Mouse (Mus musculus) testis, adult 2 months (tissue): ENCODE measurements around the gene Cenpv. TPM values are rescaled to one million over a fixed set of nuclear protein-coding genes. Genes with fewer than 3 reads are reported as not detected.
"Not testable (repeated sequence)": the region's sequence is repeated elsewhere in the genome, so short reads cannot be mapped to it uniquely, and the experiment has no call there.

Source experiments
- H3K27ac ChIP-seq: fragments of 200-500 bp; 2 replicates; pipeline ENCODE4 v1.5.1; 2012; ENCODE audit warnings: low read depth, low read length; ENCODE audit not compliant: control insufficient read depth, insufficient read depth
- H3K27me3 ChIP-seq: fragments of 200-500 bp; 2 replicates; pipeline ENCODE4 v1.6.1; 2012; ENCODE audit warnings: mild to moderate bottlenecking, low read length, moderate library complexity; ENCODE audit not compliant: control insufficient read depth, insufficient read depth
- H3K36me3 ChIP-seq: fragments of 200-500 bp; 2 replicates; pipeline ENCODE4 v1.6.1; 2012; ENCODE audit warnings: mild to moderate bottlenecking, low read length; ENCODE audit not compliant: control insufficient read depth, insufficient read depth
- H3K4me1 ChIP-seq: fragments of 200-500 bp; 2 replicates; pipeline ENCODE4 v1.6.1; 2012; ENCODE audit warnings: low read length; ENCODE audit not compliant: control insufficient read depth, insufficient read depth
- H3K4me3 ChIP-seq: fragments of 200-500 bp; 2 replicates; pipeline ENCODE4 v1.5.1; 2012; ENCODE audit warnings: low read depth, mild to moderate bottlenecking, low read length, moderate library complexity, mixed read lengths; ENCODE audit not compliant: control insufficient read depth
- CTCF ChIP-seq: fragments of 200-500 bp; IDR thresholded peaks from 2 replicates; pipeline ENCODE4 v1.5.1; 2012; ENCODE audit warnings: low read depth, mild to moderate bottlenecking, inconsistent platforms, low read length, moderate library complexity; ENCODE audit not compliant: control insufficient read depth, insufficient read depth, insufficient replicate concordance
- POLR2A ChIP-seq: fragments of 200-500 bp; IDR thresholded peaks from 2 replicates; pipeline ENCODE4 v1.6.1; 2012; ENCODE audit warnings: low read depth, mild to moderate bottlenecking, inconsistent platforms, low read length, moderate library complexity; ENCODE audit not compliant: control insufficient read depth
- polyA plus RNA-seq: library from polyadenylated mRNA; depleted of rRNA; stranded (reverse); fragments of >200 nt; gene quantifications from 2 replicates; pipeline ENCODE4 v1.2.3, GENCODE M21; 2012

The Cenpv gene
- polyA plus RNA-seq, 1 experiment: 878 TPM

DNA sequence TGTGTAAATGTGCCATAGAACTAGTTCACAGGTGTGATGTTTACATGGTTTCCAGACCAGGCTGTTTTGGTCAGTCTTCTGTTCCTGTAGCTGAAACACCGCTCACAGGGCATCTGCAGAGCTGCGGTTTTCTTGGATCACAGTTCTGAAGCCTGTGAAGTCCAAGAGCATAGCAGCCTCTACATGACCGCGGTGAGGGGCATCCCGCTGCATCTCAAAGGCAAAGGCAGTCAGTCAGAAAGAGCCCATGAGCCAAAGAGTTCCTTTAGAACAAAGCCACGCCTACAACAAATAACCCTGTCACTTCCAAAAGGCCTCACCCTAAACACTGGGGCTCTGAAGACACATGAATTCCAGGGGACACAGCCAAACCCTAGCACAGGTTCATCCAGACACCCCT lies 25.8 kb downstream of the Cenpv start:
- TF ChIP-seq POLR2A (no peak), CTCF (no peak)
- Histone ChIP-seq H3K36me3 (no peaks in the 10 kb centered on the region), H3K4me1 (no peaks in the 10 kb centered on the region), H3K27me3 (no peaks in the 10 kb centered on the region), H3K4me3 (no peak overlapping the region), H3K27ac (no peak overlapping the region)

DNA sequence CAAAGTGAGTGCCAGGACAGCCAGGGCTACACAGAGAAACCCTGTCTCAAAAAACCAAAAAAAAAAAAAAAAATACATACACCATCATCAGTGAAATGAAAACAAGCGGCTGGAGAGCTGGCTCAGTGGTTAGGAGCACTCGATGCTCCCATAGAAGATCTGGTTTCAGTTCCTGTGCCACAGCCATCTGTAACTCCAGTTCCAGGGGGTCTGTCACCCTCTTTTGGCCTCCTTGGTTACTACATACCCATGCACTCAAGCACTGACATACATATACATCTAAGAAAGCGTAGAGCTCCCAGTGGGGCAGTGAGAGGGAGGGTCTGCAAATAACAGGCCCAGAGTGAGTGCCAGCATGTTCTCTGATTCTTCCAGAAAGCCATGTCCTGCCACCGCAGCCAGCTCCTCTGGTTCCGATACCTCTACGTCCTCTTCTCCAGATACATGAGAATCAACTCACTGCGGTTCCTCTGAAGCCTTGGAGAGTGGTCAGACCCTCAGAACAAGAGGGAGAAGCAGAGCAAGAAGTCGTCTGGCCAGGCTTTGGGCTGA lies 26.5 kb downstream of the Cenpv start:
- no peaks in the 10 kb centered on the region for H3K36me3 ChIP-seq
- H3K4me3 ChIP-seq: no peak overlapping the region
- TF ChIP-seq CTCF (no peak), POLR2A (no peak)
- no peaks in the 10 kb centered on the region for H3K27me3 ChIP-seq
- H3K4me1 ChIP-seq: no peaks in the 10 kb centered on the region
- no peak overlapping the region for H3K27ac ChIP-seq

DNA sequence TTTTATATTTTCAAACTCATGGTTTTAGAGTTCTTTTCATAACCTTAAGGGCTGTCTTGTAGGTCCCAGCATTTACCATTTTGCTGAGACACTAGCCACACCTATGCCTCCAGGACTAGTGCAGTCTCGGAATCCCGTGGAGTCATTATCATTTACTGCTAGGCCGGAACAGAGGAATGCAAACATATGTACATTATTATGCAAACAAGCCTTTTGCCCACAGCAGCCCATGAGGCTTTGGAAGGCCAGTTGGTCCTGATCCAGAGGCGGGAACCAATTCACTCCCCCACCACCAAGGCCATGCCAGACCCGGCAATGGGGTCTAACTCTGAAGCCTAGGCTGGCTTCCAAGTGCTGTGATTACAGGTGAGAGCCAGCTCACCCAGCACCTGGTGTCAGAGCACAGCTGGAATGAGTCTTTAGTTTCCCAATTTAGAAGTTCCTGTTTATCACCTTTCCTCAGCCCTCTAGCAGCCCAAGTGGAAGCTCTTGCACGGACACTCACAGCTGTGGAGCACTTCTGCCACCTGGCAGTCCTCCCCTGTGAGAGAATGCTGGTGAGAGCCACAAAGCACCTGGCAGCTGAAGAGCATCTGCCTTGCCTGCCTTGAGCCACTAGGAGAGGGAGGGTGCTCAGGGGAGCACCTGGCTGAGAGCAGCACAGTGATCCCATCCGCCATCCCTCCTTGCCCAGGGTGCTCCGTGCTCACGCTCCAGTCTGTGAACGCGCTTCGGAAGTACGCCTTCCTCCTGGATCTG lies 27.4 kb downstream of the Cenpv start:
- TF ChIP-seq POLR2A (no peak), CTCF (no peak)
- no peak overlapping the region for H3K27ac ChIP-seq
- H3K27me3 ChIP-seq: no peaks in the 10 kb centered on the region
- no peaks in the 10 kb centered on the region for H3K4me1 ChIP-seq
- no peaks in the 10 kb centered on the region for H3K36me3 ChIP-seq
- no peak overlapping the region for H3K4me3 ChIP-seq

DNA sequence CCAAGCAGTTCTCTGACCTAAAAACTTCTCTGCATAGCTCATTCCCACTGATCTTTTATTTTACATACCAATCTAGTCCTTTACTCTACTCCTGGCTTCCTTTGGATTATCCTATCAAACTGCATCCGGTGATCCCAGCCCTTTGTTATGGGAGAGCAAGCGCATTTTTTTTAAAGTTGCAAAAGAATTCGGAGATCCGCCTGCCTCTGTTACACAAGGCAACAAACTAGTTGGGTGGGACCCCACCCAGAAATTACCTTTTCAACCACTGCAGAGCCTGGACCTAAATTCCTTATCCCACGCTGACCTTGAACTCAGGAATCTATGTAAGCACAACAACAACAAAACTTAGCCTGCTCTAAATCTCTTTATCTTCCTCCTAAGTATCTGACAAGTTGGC lies 28.1 kb downstream of the Cenpv start:
- Histone ChIP-seq H3K36me3 (no peaks in the 10 kb centered on the region), H3K4me1 (no peaks in the 10 kb centered on the region), H3K27ac (no peak overlapping the region), H3K27me3 (no peaks in the 10 kb centered on the region), H3K4me3 (no peak overlapping the region)
- TF ChIP-seq CTCF: no peak
- no peak for TF ChIP-seq POLR2A

DNA sequence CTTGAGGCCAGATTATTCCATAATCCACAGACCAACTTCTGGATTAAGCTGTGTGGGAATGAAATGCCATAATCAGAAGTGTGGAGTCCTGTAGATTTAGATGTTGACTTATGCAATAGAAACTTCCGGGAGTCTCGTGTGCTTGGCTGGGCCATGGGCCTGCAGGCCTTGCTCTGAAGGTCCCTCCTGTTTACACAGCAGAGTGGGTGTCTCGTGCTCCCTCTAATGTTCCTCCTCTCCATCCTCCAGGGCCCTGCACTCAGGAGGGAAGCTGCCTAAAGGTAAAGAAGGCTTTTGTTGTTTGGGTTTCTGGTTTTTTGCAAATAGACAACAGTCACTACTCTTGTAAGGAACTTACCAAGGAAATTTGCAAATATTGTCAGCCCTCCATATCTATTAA lies 29.5 kb downstream of the Cenpv start:
- H3K27ac ChIP-seq: no peak overlapping the region
- no peaks in the 10 kb centered on the region for H3K27me3 ChIP-seq
- no peaks in the 10 kb centered on the region for H3K36me3 ChIP-seq
- H3K4me1 ChIP-seq: no peaks in the 10 kb centered on the region
- no peak overlapping the region for H3K4me3 ChIP-seq
- TF ChIP-seq POLR2A (no peak), CTCF (no peak)

DNA sequence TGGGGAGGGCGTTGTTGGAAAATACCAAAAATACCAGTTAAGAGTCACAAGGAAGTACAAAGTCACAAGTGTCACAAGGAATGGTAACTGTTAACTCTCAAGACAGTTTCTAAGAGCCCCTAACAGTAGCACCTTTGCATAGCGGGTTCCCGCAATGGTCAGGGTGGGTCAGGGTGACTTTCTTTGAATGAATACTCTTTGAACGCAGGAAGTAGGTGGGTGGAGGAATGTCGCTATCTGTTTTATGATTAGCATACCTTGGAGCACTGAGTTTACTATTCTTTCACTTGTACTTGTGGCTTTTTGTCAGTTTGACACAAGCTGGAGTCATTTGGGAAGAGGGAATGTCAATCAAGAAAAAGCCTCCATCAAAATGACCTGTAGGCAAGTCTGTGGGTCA lies 30.2 kb downstream of the Cenpv start:
- H3K27ac ChIP-seq, H3K4me3 ChIP-seq, H3K27me3 ChIP-seq, H3K4me1 ChIP-seq, H3K36me3 ChIP-seq: not testable (repeated sequence)

DNA sequence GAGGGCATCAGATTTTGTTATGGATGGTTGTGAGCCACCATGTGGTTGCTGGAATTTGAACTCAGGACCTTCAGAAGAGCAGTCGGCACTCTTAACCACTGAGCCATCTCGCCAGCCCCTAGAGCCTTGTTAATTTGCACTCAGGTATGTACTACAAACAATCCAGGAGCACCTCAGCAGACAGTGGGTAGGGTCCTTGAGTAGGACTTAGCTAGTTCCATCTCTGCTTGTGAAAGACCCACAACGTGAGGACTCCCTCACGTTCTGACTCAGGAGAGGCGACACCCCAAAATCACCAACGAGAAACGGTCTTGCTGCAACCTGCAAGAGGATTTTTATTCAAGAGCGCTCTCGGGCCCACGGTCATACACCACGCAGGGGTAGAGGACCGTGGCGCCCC lies 30.7 kb downstream of the Cenpv start:
- not testable (repeated sequence) for H3K36me3 ChIP-seq, H3K27ac ChIP-seq, H3K27me3 ChIP-seq, H3K4me3 ChIP-seq, H3K4me1 ChIP-seq

DNA sequence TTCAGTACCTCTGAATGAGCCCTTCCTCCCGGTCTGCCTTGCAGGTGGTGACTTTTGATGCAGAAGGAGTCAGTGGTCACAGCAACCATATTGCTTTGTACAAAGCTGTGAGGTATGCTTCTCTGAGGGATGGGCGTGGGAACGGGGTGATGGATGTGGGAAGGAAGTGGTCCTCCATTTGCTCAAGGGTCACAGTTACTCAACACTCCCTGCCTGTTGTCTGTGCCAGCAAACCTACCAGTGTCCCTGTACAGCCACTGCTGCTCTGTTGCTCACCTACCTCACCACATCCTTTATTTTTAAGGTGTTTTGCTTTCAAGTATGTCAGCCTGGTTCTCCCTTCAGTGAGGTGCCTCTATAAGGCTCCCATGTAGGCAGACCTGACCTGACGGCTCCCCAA lies 31.4 kb downstream of the Cenpv start:
- no peak for TF ChIP-seq CTCF
- TF ChIP-seq POLR2A: no peak
- H3K4me1 ChIP-seq: no peaks in the 10 kb centered on the region
- no peak overlapping the region for H3K27ac ChIP-seq

More for the DNA sequence above, 31.4 kb downstream of the Cenpv start:
- no peaks in the 10 kb centered on the region for H3K36me3 ChIP-seq
- H3K4me3 ChIP-seq: no peak overlapping the region
- H3K27me3 ChIP-seq: no peaks in the 10 kb centered on the region
